Mouse (Mus musculus): ENCODE results near the gene Tbl3.

DNA sequence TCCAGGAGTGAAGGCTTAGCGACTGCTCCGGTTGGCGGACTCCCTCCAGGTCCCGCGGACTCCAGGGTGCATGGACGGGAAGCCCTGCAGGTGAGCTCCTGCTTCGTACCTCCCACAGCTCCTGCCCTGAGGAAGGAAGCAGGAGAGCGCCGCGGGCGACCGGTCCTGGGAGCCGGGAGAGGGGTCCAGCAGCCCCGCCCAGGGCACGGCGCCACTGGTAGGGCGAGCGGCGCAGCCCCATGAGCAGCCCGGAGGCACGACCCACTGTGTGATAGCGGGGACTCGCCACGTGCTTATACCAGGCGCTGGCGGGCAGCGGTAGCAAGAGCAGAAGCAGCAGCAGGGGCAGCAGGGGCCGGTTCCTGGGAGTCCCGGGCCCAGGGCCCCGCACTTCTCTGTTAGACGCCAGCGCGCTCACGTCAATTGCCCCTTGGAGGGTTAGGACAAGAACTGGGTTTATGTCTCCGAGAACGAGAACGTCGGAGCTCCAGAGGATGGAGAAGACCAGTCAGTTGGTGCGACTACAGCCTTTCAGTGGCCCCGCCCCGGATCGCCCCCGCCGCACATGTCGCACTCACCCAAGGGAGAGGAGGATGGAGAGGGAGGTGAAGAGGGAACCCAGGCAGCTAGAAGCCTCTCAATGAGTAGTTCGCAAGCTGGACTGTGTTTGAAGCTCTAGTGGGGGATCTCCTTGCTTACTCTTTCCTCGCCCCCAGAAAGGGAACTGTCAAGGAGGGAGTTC, 49.3 kb downstream of the Tbl3 start, which contains the start of gene Npw:
- no peak for TF ChIP-seq EP300 (IDR thresholded peaks at IDR 0.05; ENCODE audit: low read depth)
- TF ChIP-seq CTCF (IDR thresholded peaks at IDR 0.05; ENCODE audit: low read depth): no peak

Data from heart, postnatal 0 days (tissue).